Mouse (Mus musculus) liver, embryonic 14.5 days (tissue): ENCODE results near the gene Ctnnd1.

Experiments
- CTCF ChIP-seq: IDR thresholded peaks from 2 replicates; pipeline ENCODE4 v1.5.1; 2016; ENCODE audit warnings: antibody characterized with exemption, low read depth, control low read depth
- EP300 ChIP-seq: IDR thresholded peaks from 2 replicates; pipeline ENCODE4 v1.6.1; 2016; ENCODE audit warnings: antibody characterized with exemption, low read depth

DNA sequence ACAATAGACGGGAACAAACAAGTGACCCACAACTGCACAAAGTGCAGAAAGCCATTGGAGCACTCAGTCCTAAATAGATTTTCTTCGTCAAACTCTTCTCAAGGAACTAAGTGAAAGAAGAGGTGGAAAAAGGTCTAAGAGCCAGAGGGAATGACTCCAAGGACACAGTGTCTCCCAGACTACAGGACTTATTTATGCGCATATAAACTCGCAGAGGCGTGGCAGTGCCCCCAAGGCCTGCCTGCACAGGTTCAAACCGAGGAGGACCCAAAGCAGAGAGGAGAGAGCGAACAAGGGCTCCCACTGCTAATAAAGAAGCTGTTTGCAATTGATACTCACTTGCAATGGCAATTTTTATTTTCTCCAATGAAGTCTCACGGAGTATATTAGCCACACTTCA is 64.9 kb downstream of the Ctnnd1 start:
- no peak for TF ChIP-seq CTCF
- TF ChIP-seq EP300: no peak
